Mouse (Mus musculus): ENCODE results near the gene Mgarp. TPM values are rescaled to one million over a fixed set of nuclear protein-coding genes. Genes with fewer than 3 reads are reported as not detected.
A peak's percentile ranks its signal among the peaks of the same experiment; 100 is the strongest.

Mgarp gene
- polyA plus RNA-seq, 1 experiment from 2014 or later: 0.39 TPM

DNA sequence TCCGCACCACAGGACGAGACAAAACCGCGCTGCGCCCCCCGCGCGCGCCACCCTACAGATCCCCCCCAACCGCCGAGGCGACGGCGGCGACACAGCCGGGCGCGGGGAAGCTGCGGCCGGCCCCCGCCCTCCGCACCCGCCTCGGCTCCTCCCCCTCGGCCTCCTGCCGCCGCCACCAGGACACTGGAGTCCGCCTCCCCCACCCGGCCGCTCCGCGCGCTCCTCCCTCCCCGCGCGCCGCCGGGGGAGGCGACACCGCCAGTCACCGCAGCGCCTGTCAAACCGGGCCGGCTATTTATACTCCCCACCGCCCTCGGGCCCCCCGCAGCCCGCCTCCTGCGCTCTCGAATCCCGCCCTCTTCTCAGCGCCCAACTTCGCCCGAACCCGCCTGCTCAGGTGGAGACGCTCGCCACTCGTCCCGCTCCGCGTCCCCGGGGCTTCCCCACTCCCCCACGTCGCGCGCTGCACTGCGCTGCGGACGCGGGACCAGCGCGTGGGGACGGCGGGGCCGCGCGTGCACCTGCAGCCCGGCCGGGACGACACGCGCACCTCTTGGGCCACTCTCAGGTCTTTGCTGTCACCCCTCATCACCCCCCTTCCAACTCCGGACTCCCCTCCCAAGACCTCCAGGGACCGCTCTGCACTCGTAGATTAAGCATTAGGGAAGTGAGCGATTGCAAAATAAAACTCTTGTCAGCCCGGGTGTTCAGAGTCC, 55.8 kb downstream of the Mgarp start, which contains the start of gene Elf2:
TSS of gene Elf2 (minus strand) at position 112 of the 716 bp plus-strand sequence.
- Histone ChIP-seq H3K36me3 (ENCODE audit: control insufficient read depth, insufficient read depth, low read length) (no peaks in the 10 kb centered on the region), H3K27ac (ENCODE audit: low read length) (peak within 1 kb of the TSS; percentile 94), H3K4me1 (ENCODE audit: control insufficient read depth, insufficient read depth, low read length) (peaks cover 11% of the 10 kb centered on the region), H3K27me3 (ENCODE audit: control insufficient read depth, insufficient read depth, low read depth, low read length) (no peaks in the 10 kb centered on the region), H3K9me3 (replicated peaks; ENCODE audit: control insufficient read depth, low read length, poor library complexity, severe bottlenecking) (no peaks in the 10 kb centered on the region), H3K9ac (ENCODE audit: low read depth, low read length) (peak within 1 kb of the TSS; percentile 87), H3K4me2 (ENCODE audit: low read length) (peak within 1 kb of the TSS; percentile 92), H3K4me3 (ENCODE audit: low read depth, low read length) (peak within 1 kb of the TSS; percentile 93)
- ATAC-seq: peak; percentile 84
- WGBS: under 1% methylated on average over 83 of the region's 87 CpGs

DNA sequence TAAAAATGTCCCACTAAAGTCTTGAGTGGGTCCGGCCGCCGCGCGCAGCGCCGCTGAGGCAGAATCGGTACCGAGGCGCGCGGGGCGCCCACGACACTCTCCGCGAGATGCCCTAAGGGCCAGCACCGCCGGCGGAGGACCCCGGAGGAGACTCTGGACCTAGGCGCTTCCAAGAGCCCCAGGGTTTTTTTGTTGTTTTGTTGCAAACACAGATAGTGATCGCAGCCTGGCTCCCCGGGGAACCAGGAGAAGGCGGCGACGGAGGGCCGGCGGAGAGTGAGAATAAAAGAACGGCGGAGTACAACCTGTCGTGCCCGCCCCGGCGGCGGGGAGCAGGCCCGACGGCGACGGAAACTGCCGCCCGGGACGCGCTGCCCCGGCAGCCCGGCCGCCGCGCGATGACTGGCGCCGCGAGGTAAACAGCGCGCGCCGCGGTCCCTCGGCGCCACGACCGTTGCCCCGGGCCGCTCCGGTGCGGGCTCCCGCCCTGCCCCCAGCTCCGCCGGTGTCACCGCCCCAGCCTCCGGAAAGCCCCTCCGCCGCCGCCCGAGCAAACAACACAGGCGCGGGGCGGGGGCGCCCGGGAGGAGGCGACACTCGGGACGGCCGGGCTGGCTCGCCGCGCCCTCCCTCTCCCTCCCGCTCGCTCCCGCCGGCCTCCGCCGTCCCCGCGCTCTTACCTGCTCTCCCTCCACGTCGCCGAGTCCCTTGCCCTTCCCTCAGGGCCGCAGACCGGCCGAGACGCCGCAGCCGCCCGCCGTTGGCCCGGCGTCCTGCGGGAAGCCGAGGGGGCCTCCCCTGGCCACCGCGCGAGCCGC, 56.6 kb downstream of the Mgarp start:
- Histone ChIP-seq H3K4me1 (ENCODE audit: control insufficient read depth, insufficient read depth, low read length) (peaks cover 11% of the 10 kb centered on the region), H3K9me3 (replicated peaks; ENCODE audit: control insufficient read depth, low read length, poor library complexity, severe bottlenecking) (no peaks in the 10 kb centered on the region), H3K9ac (ENCODE audit: low read depth, low read length) (peak overlapping the region; percentile 87), H3K27ac (ENCODE audit: low read length) (peak overlapping the region; percentile 94), H3K27me3 (ENCODE audit: control insufficient read depth, insufficient read depth, low read depth, low read length) (no peaks in the 10 kb centered on the region), H3K4me2 (ENCODE audit: low read length) (peak overlapping the region; percentile 92), H3K36me3 (ENCODE audit: control insufficient read depth, insufficient read depth, low read length) (no peaks in the 10 kb centered on the region), H3K4me3 (ENCODE audit: low read depth, low read length) (peak overlapping the region; percentile 93)
- ATAC-seq: peak; percentile 10
- WGBS: under 1% methylated on average over 73 of the region's 113 CpGs

DNA sequence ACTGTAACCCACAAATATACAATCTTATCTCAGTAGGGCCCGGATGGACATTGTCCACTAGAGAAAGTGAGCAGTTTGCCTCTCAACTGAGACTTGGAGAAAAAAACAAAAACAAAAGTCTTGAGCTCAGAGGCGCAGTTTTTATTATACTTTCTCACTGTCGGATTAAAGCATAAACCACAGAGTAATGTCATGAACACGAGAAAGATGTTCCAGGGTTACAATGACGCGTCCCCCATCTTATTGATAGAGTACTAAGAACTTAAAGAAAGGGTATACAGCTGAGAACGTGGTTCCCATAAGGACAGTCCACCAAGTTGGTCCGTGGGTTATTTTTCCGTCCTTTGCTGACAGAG, 57.2 kb downstream of the Mgarp start:
- WGBS: under 1% methylated on average over 9 of the region's 9 CpGs
- Histone ChIP-seq H3K4me1 (ENCODE audit: control insufficient read depth, insufficient read depth, low read length) (peaks cover 11% of the 10 kb centered on the region), H3K27ac (ENCODE audit: low read length) (peak overlapping the region; percentile 94), H3K9ac (ENCODE audit: low read depth, low read length) (peak overlapping the region; percentile 87), H3K36me3 (ENCODE audit: control insufficient read depth, insufficient read depth, low read length) (no peaks in the 10 kb centered on the region), H3K4me3 (ENCODE audit: low read depth, low read length) (peak overlapping the region; percentile 93), H3K4me2 (ENCODE audit: low read length) (peak overlapping the region; percentile 92), H3K27me3 (ENCODE audit: control insufficient read depth, insufficient read depth, low read depth, low read length) (no peaks in the 10 kb centered on the region), H3K9me3 (replicated peaks; ENCODE audit: control insufficient read depth, low read length, poor library complexity, severe bottlenecking) (no peaks in the 10 kb centered on the region)
- ATAC-seq: no peak

Other genes with a start within 250 kb of the Mgarp start
- gene Noct, start 172.3 kb downstream of the Mgarp start, polyA plus RNA-seq (2015; fragmentation: Nextera tagmentation; extraction: Ambion mirVana): 29.0 and 30.8 TPM in 2 replicates
- gene Elf2, start 56.1 kb downstream of the Mgarp start, polyA plus RNA-seq (2015; fragmentation: Nextera tagmentation; extraction: Ambion mirVana): 27.1 and 27.7 TPM in 2 replicates
- 680 and 706 TPM in 2 replicates for gene Ndufc1, start 12.2 kb upstream of the Mgarp start, polyA plus RNA-seq (2015; fragmentation: Nextera tagmentation; extraction: Ambion mirVana)
- gene Naa15, start 18.4 kb upstream of the Mgarp start, polyA plus RNA-seq (2015; fragmentation: Nextera tagmentation; extraction: Ambion mirVana): 38.2 and 41.3 TPM in 2 replicates
- 33.6 and 33.7 TPM in 2 replicates for gene Rab33b, start 87.2 kb upstream of the Mgarp start, polyA plus RNA-seq (2015; fragmentation: Nextera tagmentation; extraction: Ambion mirVana)
- gene Setd7, start 164.1 kb upstream of the Mgarp start, polyA plus RNA-seq (2015; fragmentation: Nextera tagmentation; extraction: Ambion mirVana): 2.6 and 2.7 TPM in 2 replicates